Mouse (Mus musculus): ENCODE results near the gene Mea1.

Gene Mea1

GRCm38 (mm10) chr17:46704887-46705835, 26.6 kb downstream of the Mea1 start, which contains the start of gene Ppp2r5d:
Gene Ppp2r5d (minus strand): TSS chr17:46705111.
- DNase-seq (ENCODE audit: low read depth, low spot score) = peak; percentile 91

GRCm38 (mm10) chr17:46706375-46707089, 27.9 kb downstream of the Mea1 start:
- DNase-seq (ENCODE audit: low read depth, low spot score) = no peak

- DNase-seq (ENCODE audit: low read depth, low spot score) = peak; percentile 85
Measured at GRCm38 (mm10) chr17:46710959-46711597, 32.5 kb downstream of the Mea1 start, which contains the start of gene Pex6. Gene Pex6 (plus strand): TSS chr17:46711463.

- no peak for DNase-seq (ENCODE audit: low read depth, low spot score)
Measured at GRCm38 (mm10) chr17:46711612-46712271, 33.1 kb downstream of the Mea1 start.

GRCm38 (mm10) chr17:46712442-46712841, 33.8 kb downstream of the Mea1 start:
- DNase-seq (ENCODE audit: low read depth, low spot score) = no peak

- no peak for DNase-seq (ENCODE audit: low read depth, low spot score)
Measured at GRCm38 (mm10) chr17:46713849-46714248, 35.3 kb downstream of the Mea1 start.

GRCm38 (mm10) chr17:46714756-46715481, 36.3 kb downstream of the Mea1 start:
- no peak for DNase-seq (ENCODE audit: low read depth, low spot score)

- no peak for DNase-seq (ENCODE audit: low read depth, low spot score)
Measured at GRCm38 (mm10) chr17:46721077-46721476, 42.5 kb downstream of the Mea1 start.

- no peak for DNase-seq (ENCODE audit: low read depth, low spot score)
Measured at GRCm38 (mm10) chr17:46724477-46725084, 46.0 kb downstream of the Mea1 start.

- DNase-seq (ENCODE audit: low read depth, low spot score) = no peak
Measured at GRCm38 (mm10) chr17:46725273-46725672, 46.7 kb downstream of the Mea1 start.

- no peak for DNase-seq (ENCODE audit: low read depth, low spot score)
Measured at GRCm38 (mm10) chr17:46725731-46726645, 47.4 kb downstream of the Mea1 start.

- DNase-seq (ENCODE audit: low read depth, low spot score) = no peak
Measured at GRCm38 (mm10) chr17:46727271-46727670, 48.7 kb downstream of the Mea1 start.

GRCm38 (mm10) chr17:46728021-46728420, 49.4 kb downstream of the Mea1 start:
- no peak for DNase-seq (ENCODE audit: low read depth, low spot score)

- DNase-seq (ENCODE audit: low read depth, low spot score) = no peak
Measured at GRCm38 (mm10) chr17:46728496-46728895, 49.9 kb downstream of the Mea1 start.

- no peak for DNase-seq (ENCODE audit: low read depth, low spot score)
Measured at GRCm38 (mm10) chr17:46728904-46729318, 50.3 kb downstream of the Mea1 start, which contains the start of gene Gnmt. Gene Gnmt (minus strand): TSS chr17:46729168.
